Mouse (Mus musculus): Measurements from ENCODE around the gene Fshb. TPM values are rescaled to one million over a fixed set of nuclear protein-coding genes. Genes with fewer than 3 reads are reported as not detected.

The Fshb gene
- polyA plus RNA-seq (2015; fragmentation: Nextera tagmentation; extraction: Ambion mirVana): not detected in 2 replicates

DNA sequence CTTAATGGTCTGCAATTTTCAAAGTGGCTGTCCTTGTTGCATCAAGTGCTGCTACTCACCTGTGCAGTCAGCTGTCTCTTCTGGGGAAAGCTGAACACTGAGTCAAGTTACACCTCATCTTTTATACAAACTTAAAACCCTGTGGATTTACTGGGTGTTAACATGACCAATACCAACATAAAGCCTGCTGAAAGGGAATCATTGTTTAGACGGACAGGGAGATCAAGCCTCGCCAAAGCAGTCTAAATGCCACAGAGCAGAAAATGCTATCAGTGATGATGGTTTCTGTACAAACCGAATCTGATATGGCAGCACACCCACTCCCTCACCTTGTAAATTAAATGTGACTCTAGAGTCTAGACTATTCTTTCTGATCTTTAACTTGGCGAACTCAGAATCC is at the start of gene Fshb:
Gene Fshb, minus strand, starts transcription at position 101 of the 400 bp plus-strand sequence.
- 72% methylated on average over 4 of the region's 4 CpGs for WGBS
- H3K4me2 ChIP-seq (replicated peaks): no peak within 1 kb of the TSS
- H3K27ac ChIP-seq: no peak within 1 kb of the TSS
- no peaks in the 10 kb centered on the region for H3K9me3 ChIP-seq
- H3K27me3 ChIP-seq (replicated peaks): no peaks in the 10 kb centered on the region
- H3K4me3 ChIP-seq (replicated peaks): no peak within 1 kb of the TSS
- H3K4me1 ChIP-seq (replicated peaks): no peaks in the 10 kb centered on the region
- no peak for ATAC-seq
- no peaks in the 10 kb centered on the region for H3K36me3 ChIP-seq
- no peak within 1 kb of the TSS for H3K9ac ChIP-seq

GRCm38 (mm10) chr2:107084256-107084655 is 24.8 kb upstream of the Fshb start:
- H3K4me1 ChIP-seq (replicated peaks): no peaks in the 10 kb centered on the region
- WGBS: 40% methylated on average over 2 of the region's 2 CpGs

GRCm38 (mm10) chr2:107083071-107083885 is 23.8 kb upstream of the Fshb start:
- Histone ChIP-seq H3K4me1 (replicated peaks) (no peaks in the 10 kb centered on the region), H3K9me3 (no peaks in the 10 kb centered on the region), H3K4me3 (replicated peaks) (no peak overlapping the region), H3K4me2 (replicated peaks) (no peak overlapping the region), H3K36me3 (no peaks in the 10 kb centered on the region), H3K27me3 (replicated peaks) (no peaks in the 10 kb centered on the region), H3K9ac (no peak overlapping the region), H3K27ac (no peak overlapping the region)
- no peak for ATAC-seq
- WGBS: 56% methylated on average over 14 of the region's 14 CpGs

More at GRCm38 (mm10) chr2:107084256-107084655, 24.8 kb upstream of the Fshb start:
- H3K4me3 ChIP-seq (replicated peaks): no peak overlapping the region
- H3K27ac ChIP-seq: no peak overlapping the region
- H3K4me2 ChIP-seq (replicated peaks): no peak overlapping the region
- no peak overlapping the region for H3K9ac ChIP-seq
- no peak for ATAC-seq
- no peaks in the 10 kb centered on the region for H3K27me3 ChIP-seq (replicated peaks)
- no peaks in the 10 kb centered on the region for H3K36me3 ChIP-seq
- no peaks in the 10 kb centered on the region for H3K9me3 ChIP-seq

GRCm38 (mm10) chr2:107063260-107063659 is 3.8 kb upstream of the Fshb start:
- Histone ChIP-seq H3K27me3 (replicated peaks) (no peaks in the 10 kb centered on the region), H3K27ac (no peak overlapping the region), H3K9ac (no peak overlapping the region), H3K4me1 (replicated peaks) (no peaks in the 10 kb centered on the region), H3K36me3 (no peaks in the 10 kb centered on the region), H3K4me2 (replicated peaks) (no peak overlapping the region), H3K4me3 (replicated peaks) (no peak overlapping the region), H3K9me3 (no peaks in the 10 kb centered on the region)
- WGBS: 27% methylated on average over 2 of the region's 2 CpGs
- no peak for ATAC-seq

DNA sequence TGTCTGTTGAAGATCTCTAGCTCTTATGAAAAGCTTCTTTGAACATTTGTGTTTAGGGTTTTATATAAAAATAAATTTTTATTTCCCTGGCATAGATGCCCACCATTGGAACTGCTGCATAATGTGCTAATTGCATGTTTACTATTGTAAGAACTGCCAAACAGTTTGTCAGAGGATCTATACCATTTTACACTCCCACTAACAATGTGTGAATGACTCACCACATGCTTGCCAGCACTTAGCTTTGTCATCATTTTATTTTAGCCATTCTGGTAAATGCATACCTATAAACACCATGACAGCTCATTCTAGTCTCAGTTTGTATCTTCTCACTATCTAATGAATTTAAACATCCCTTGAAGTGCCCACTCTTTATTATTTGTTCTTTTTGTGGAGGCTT is 13.5 kb downstream of the Fshb start:
- no peaks in the 10 kb centered on the region for H3K9me3 ChIP-seq
- H3K4me3 ChIP-seq (replicated peaks): no peak overlapping the region
- H3K27me3 ChIP-seq (replicated peaks): no peaks in the 10 kb centered on the region
- H3K9ac ChIP-seq: no peak overlapping the region
- no peak for ATAC-seq
- no peaks in the 10 kb centered on the region for H3K4me1 ChIP-seq (replicated peaks)
- H3K27ac ChIP-seq: no peak overlapping the region
- H3K4me2 ChIP-seq (replicated peaks): no peak overlapping the region
- H3K36me3 ChIP-seq: no peaks in the 10 kb centered on the region

DNA sequence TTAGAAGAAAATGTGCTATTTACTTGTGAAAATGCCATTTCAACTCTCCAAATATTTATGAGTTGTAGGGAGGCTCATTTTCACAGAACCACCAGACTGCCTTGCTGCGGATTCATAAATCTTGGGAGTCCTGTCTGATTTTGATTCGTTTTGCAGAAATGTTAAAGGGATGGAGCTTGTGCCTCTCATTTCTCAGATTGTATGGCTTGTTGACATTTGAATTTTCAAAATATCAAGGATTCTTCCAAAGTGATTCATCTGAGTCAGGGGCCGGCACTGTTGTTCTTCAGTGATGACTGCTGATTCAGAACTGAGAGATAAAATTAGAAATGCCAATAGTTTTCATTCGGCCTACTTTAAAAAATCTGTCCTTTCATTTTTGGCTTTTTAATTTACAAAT is 18.6 kb downstream of the Fshb start:
- Histone ChIP-seq H3K4me3 (replicated peaks) (no peak overlapping the region), H3K27ac (no peak overlapping the region), H3K9me3 (no peaks in the 10 kb centered on the region), H3K9ac (no peak overlapping the region), H3K27me3 (replicated peaks) (no peaks in the 10 kb centered on the region), H3K4me2 (replicated peaks) (no peak overlapping the region), H3K4me1 (replicated peaks) (no peaks in the 10 kb centered on the region), H3K36me3 (no peaks in the 10 kb centered on the region)
- WGBS: 76% methylated on average over 4 of the region's 4 CpGs
- no peak for ATAC-seq

GRCm38 (mm10) chr2:107035980-107036379 is 23.5 kb downstream of the Fshb start:
- H3K9me3 ChIP-seq: no peaks in the 10 kb centered on the region
- no peak overlapping the region for H3K4me2 ChIP-seq (replicated peaks)
- no peaks in the 10 kb centered on the region for H3K27me3 ChIP-seq (replicated peaks)
- no peak overlapping the region for H3K27ac ChIP-seq
- no peaks in the 10 kb centered on the region for H3K36me3 ChIP-seq
- WGBS: 73% methylated on average over 2 of the region's 2 CpGs
- H3K4me3 ChIP-seq (replicated peaks): no peak overlapping the region
- ATAC-seq: no peak
- no peaks in the 10 kb centered on the region for H3K4me1 ChIP-seq (replicated peaks)
- H3K9ac ChIP-seq: no peak overlapping the region

DNA sequence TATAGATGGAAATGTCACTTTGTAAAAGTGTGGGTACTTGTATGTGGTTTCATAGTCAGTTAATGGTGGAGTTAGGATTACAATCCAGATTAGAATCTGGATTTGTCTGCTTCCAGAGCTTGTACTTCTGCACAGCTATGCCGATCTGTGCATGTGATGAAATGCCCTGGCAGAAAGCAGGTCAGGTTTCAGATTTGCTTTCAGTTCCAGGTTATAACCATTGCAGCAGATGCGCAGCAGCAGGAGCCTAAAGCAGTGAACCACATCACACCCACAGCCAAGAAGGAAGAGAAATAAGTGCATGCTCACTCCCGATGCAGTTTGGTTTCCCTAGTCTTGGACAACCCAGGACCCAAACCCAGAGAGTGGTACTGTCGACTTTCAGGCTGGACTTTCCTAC is 34.8 kb downstream of the Fshb start:
- no peak overlapping the region for H3K27ac ChIP-seq
- no peaks in the 10 kb centered on the region for H3K9me3 ChIP-seq
- H3K4me1 ChIP-seq (replicated peaks): no peaks in the 10 kb centered on the region
- no peak overlapping the region for H3K9ac ChIP-seq
- H3K36me3 ChIP-seq: no peaks in the 10 kb centered on the region
- no peak for ATAC-seq
- no peaks in the 10 kb centered on the region for H3K27me3 ChIP-seq (replicated peaks)
- no peak overlapping the region for H3K4me2 ChIP-seq (replicated peaks)
- no peak overlapping the region for H3K4me3 ChIP-seq (replicated peaks)
- WGBS: 78% methylated on average over 4 of the region's 4 CpGs

DNA sequence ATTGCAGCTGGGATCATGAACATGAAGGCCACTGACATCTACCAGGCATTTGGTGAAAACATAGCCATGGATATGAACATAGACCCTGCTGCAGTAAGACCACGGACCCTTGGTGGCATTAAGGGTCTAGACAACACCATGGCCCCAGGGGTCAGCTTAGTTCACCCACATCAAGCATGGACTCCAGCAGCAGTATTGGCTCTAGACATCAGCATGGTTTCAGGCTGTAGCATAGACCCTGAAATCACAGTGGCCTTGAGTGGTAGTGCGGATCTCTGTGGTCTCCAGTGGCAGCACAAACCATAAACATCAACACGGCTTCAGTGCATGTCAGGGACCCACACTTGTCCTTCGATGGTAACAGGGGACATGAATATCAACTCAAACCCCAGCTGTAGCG is 36.7 kb downstream of the Fshb start:
- Histone ChIP-seq H3K36me3 (no peaks in the 10 kb centered on the region), H3K9ac (no peak overlapping the region), H3K9me3 (no peaks in the 10 kb centered on the region), H3K4me3 (replicated peaks) (no peak overlapping the region), H3K27ac (no peak overlapping the region), H3K4me2 (replicated peaks) (no peak overlapping the region), H3K27me3 (replicated peaks) (no peaks in the 10 kb centered on the region), H3K4me1 (replicated peaks) (no peaks in the 10 kb centered on the region)
- 91% methylated on average over 5 of the region's 5 CpGs for WGBS
- no peak for ATAC-seq

DNA sequence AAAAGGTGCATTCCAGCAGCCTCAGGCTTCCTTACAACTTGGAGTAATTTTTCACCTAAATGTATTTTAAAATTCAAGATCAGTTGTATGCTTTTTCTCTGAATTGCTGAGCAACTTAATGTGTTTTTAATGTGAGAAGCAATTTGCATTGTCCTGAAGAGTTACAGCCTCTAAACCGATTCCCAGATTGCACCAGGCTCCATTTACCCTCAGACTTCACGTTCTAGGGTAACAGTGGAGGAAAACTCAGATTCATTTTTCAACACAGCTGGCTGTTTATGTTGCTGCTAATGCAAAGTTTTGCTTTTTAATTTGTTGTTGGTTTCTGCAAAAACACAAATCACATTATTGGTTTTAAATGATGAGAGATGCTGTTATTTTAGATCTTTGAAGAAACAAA is 40.1 kb downstream of the Fshb start:
- 57% methylated on average over 2 of the region's 2 CpGs for WGBS

GRCm38 (mm10) chr2:107013161-107013560 is 46.3 kb downstream of the Fshb start:
- ATAC-seq: no peak
- H3K4me3 ChIP-seq (replicated peaks): no peak overlapping the region
- no peaks in the 10 kb centered on the region for H3K9me3 ChIP-seq
- no peaks in the 10 kb centered on the region for H3K36me3 ChIP-seq
- WGBS: 78% methylated on average over 4 of the region's 4 CpGs
- no peak overlapping the region for H3K27ac ChIP-seq
- no peak overlapping the region for H3K4me2 ChIP-seq (replicated peaks)
- no peaks in the 10 kb centered on the region for H3K4me1 ChIP-seq (replicated peaks)
- H3K9ac ChIP-seq: no peak overlapping the region
- H3K27me3 ChIP-seq (replicated peaks): no peaks in the 10 kb centered on the region

More for the DNA sequence above, 40.1 kb downstream of the Fshb start:
- H3K9me3 ChIP-seq: no peaks in the 10 kb centered on the region
- H3K27ac ChIP-seq: no peak overlapping the region
- no peaks in the 10 kb centered on the region for H3K4me1 ChIP-seq (replicated peaks)
- no peak overlapping the region for H3K9ac ChIP-seq
- ATAC-seq: no peak
- no peak overlapping the region for H3K4me3 ChIP-seq (replicated peaks)
- H3K36me3 ChIP-seq: no peaks in the 10 kb centered on the region
- no peak overlapping the region for H3K4me2 ChIP-seq (replicated peaks)
- no peaks in the 10 kb centered on the region for H3K27me3 ChIP-seq (replicated peaks)

- Histone ChIP-seq H3K9ac (no peak overlapping the region), H3K36me3 (no peaks in the 10 kb centered on the region), H3K4me1 (replicated peaks) (no peaks in the 10 kb centered on the region), H3K9me3 (no peaks in the 10 kb centered on the region), H3K27ac (no peak overlapping the region), H3K4me2 (replicated peaks) (no peak overlapping the region), H3K27me3 (replicated peaks) (no peaks in the 10 kb centered on the region), H3K4me3 (replicated peaks) (no peak overlapping the region)
- ATAC-seq: no peak
- WGBS: 79% methylated on average over 4 of the region's 4 CpGs
Measured at GRCm38 (mm10) chr2:107012318-107012717, 47.1 kb downstream of the Fshb start.

GRCm38 (mm10) chr2:107010160-107010559 is 49.3 kb downstream of the Fshb start:
- H3K36me3 ChIP-seq: no peaks in the 10 kb centered on the region
- no peaks in the 10 kb centered on the region for H3K4me1 ChIP-seq (replicated peaks)
- ATAC-seq: no peak
- H3K27ac ChIP-seq: no peak overlapping the region
- no peak overlapping the region for H3K9ac ChIP-seq
- no peak overlapping the region for H3K4me2 ChIP-seq (replicated peaks)
- H3K9me3 ChIP-seq: no peaks in the 10 kb centered on the region
- H3K4me3 ChIP-seq (replicated peaks): no peak overlapping the region
- WGBS: 82% methylated on average over 6 of the region's 6 CpGs
- no peaks in the 10 kb centered on the region for H3K27me3 ChIP-seq (replicated peaks)
